Mouse (Mus musculus) bone marrow, adult 2 months (tissue): Measurements from ENCODE around the gene Icam5. TPM values are rescaled to one million over a fixed set of nuclear protein-coding genes. Genes with fewer than 3 reads are reported as not detected.
"Not testable (repeated sequence)": the region's sequence is repeated elsewhere in the genome, so short reads cannot be mapped to it uniquely, and the experiment has no call there.

ENCODE experiments used
- H3K27ac ChIP-seq: fragments of 200-500 bp; 2 replicates; pipeline ENCODE4 v1.5.1; 2012; ENCODE audit warnings: low read depth, mild to moderate bottlenecking, control low read depth, inconsistent platforms, low read length; ENCODE audit not compliant: control insufficient read depth, poor library complexity, insufficient read depth
- H3K4me1 ChIP-seq: fragments of 200-500 bp; 2 replicates; pipeline ENCODE4 v1.6.1; 2011; ENCODE audit warnings: low read length; ENCODE audit not compliant: control insufficient read depth, insufficient read depth
- H3K4me3 ChIP-seq: fragments of 200-500 bp; replicated peaks from 2 replicates; pipeline ENCODE3; 2011; ENCODE audit warnings: mild to moderate bottlenecking, low read depth, low read length, control low read depth; ENCODE audit not compliant: control insufficient read depth
- CTCF ChIP-seq: fragments of 200-500 bp; IDR thresholded peaks from 2 replicates; pipeline ENCODE4 v1.5.1; 2011; ENCODE audit warnings: low read length, control low read depth; ENCODE audit not compliant: control insufficient read depth, insufficient read depth
- POLR2A ChIP-seq: fragments of 200-500 bp; IDR thresholded peaks from 2 replicates; pipeline ENCODE4 v1.6.1; 2011; ENCODE audit warnings: low read depth, mild to moderate bottlenecking, control low read depth, low read length, borderline replicate concordance; ENCODE audit not compliant: control insufficient read depth
- WGBS: fragments of 180-500 bp; shearing (Covaris S2); methylation state at CpG from one replicate; pipeline ENCODE4 v1.1.7; 2018; 5-methylcytosine and 5-hydroxymethylcytosine counted together
- polyA plus RNA-seq: library from polyadenylated mRNA; stranded (reverse); fragments of >200 nt; gene quantifications from 2 replicates; pipeline ENCODE4 v1.2.4, GENCODE M21; 2011; ENCODE audit warnings: low replicate concordance; ENCODE audit not compliant: missing spikeins, insufficient read depth, insufficient read length

Icam5 gene
- polyA plus RNA-seq, 1 experiment: 1.7 TPM

DNA sequence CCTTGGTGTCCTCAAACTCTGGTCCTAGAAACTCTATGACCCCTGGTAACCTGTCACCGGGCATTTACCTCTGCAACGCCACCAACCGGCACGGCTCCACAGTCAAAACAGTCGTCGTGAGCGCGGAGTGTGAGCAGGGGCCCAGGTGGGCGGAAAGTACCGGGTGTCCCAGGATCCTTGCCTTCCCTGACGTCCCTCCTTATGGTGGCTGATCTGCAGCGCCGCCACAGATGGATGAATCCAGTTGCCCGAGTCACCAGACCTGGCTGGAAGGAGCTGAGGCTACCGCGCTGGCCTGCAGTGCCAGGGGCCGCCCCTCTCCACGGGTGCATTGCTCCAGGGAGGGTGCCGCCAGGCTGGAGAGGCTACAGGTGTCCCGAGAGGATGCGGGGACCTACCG, 4.8 kb downstream of the Icam5 start:
- WGBS: 10% methylated on average over 22 of the region's 22 CpGs
- H3K27ac ChIP-seq: no peak overlapping the region
- no peaks in the 10 kb centered on the region; the same call in 1 of the 2 replicates for H3K4me1 ChIP-seq
- no peak overlapping the region for H3K4me3 ChIP-seq
- TF ChIP-seq POLR2A (no peak), CTCF (no peak)

DNA sequence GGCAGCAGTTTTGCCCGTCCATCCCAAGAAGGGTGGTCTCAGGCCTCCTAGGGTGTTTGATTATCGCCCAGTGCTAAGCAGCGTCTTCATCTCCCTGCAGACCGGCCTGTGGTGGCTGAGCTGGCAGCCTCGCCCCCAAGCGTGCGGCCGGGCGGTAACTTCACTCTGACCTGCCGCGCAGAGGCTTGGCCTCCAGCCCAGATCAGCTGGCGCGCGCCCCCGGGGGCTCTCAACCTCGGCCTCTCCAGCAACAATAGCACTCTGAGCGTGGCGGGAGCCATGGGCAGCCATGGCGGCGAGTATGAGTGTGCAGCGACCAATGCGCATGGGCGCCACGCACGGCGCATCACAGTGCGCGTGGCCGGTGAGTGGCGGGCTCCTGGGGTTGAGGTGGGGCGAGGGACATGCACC, 5.6 kb downstream of the Icam5 start:
- TF ChIP-seq CTCF (no peak), POLR2A (no peak)
- Histone ChIP-seq H3K4me1 (no peaks in the 10 kb centered on the region; the same call in 1 of the 2 replicates), H3K27ac (no peak overlapping the region), H3K4me3 (no peak overlapping the region)
- 7% methylated on average over 31 of the region's 31 CpGs for WGBS

DNA sequence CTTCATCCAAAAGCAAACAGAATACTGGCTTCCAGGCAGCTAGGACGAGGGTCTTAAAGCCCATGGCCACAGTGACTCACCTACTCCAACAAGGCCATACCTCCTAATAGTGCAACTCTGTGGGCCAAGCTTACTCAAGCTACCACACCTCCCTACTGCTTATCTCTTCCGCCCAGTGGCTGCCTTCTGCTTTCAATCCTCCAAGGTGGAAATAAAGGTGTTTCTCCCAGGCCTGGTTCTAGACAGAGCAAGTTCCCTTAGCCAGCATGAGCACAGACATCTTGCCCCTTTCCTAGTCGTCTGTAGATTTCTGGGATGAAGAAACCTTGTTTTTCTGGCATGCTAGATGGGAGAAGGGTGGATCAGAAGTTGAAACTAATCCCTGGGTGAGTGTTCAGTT, 7.9 kb downstream of the Icam5 start:
- H3K4me1 ChIP-seq: no peaks in the 10 kb centered on the region; the same call in 1 of the 2 replicates
- no peak overlapping the region for H3K4me3 ChIP-seq
- WGBS: 47% methylated on average over 3 of the region's 3 CpGs
- no peak for TF ChIP-seq POLR2A
- TF ChIP-seq CTCF: no peak
- H3K27ac ChIP-seq: no peak overlapping the region

DNA sequence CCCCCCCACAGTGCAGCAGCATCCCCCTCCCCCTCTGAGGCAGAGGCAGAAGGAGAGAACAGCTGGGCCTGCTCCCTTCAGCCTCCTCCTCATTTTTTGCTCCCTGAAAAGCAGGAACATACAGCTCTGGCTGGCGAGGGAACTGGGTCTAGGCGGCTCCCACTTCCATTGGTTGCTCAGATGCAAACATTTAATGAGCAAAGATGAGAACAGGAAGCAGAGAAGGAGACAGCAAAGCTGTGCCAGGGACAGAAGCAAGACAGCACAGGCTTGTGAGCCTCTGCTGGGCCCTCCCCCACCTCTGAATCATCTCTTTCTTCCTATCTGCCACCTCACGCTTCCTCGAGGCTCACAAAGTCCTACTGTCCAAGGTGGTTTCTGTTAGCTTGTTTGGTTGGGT, 9.4 kb downstream of the Icam5 start:
- Histone ChIP-seq H3K27ac (no peak overlapping the region), H3K4me1 (no peaks in the 10 kb centered on the region; the same call in 1 of the 2 replicates), H3K4me3 (no peak overlapping the region)
- 56% methylated on average over 4 of the region's 4 CpGs for WGBS
- TF ChIP-seq POLR2A (no peak), CTCF (no peak)

DNA sequence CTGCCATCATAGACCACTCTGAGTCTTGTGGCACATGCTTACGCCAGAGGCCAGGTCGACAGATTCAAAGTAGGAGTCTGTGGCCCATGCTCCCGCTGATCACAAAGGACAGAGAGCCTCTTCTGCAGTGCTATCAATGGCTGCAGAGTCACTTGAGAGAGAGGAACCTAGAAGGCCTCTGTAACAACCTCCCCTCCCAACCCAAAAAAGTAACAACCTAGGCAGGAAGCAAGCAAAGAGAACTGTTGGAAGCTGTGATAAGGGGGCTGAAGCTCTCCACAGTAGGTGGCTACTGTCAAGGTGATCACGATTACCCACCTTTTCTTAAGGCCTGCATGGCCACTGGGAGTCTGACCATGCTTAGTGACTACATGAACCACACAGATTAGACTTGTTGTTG, 11.7 kb downstream of the Icam5 start:
- H3K4me3 ChIP-seq: no peak overlapping the region
- TF ChIP-seq CTCF (no peak), POLR2A (no peak)
- no peak overlapping the region for H3K27ac ChIP-seq
- H3K4me1 ChIP-seq: no peaks in the 10 kb centered on the region; the same call in 1 of the 2 replicates
- WGBS: 72% methylated on average over 4 of the region's 4 CpGs

DNA sequence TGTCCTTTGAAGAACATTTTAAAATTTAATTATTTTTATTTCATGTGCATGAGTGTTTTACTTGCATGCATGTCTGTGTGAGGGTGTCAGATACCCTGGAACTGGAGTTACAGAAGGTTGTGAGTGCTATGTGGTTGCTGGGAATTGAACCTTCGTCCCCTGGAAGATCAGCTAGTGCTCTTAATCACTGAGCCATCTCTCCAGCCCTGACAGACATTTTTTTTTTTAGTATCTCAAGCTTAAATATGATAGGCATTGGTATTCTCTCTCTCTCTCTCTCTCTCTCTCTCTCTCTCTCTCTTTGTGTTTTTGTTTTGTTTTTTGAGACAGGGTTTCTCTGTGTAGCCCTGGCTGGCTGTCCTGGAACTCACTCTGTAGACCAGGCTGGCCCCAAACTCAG, 12.9 kb downstream of the Icam5 start:
- not testable (repeated sequence) for H3K27ac ChIP-seq, H3K4me3 ChIP-seq, H3K4me1 ChIP-seq
- 68% methylated on average over 1 of the region's 1 CpGs for WGBS

DNA sequence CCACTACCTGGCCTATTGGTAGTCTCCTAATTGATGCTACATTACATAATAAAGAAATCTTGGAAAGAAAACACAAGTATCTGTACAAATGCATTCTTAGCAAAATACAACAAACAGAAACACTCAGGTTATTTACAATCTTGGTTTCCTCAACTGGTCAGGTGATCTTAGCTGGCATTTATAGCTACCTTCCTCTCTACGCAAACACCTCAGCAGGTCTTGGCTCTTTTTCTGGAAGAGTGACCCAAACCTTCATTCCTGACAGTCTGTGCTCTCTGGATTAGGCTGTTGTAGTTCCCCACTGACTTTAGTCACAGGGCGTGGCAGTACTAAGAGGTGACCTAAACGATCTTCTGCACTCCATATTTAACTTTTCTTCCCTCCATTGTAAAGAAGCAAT, 13.4 kb downstream of the Icam5 start:
- Histone ChIP-seq H3K4me1 (no peaks in the 10 kb centered on the region), H3K27ac (no peak overlapping the region), H3K4me3 (no peak overlapping the region)
- no peak for TF ChIP-seq POLR2A
- no peak for TF ChIP-seq CTCF
- WGBS: 70% methylated on average over 3 of the region's 3 CpGs

DNA sequence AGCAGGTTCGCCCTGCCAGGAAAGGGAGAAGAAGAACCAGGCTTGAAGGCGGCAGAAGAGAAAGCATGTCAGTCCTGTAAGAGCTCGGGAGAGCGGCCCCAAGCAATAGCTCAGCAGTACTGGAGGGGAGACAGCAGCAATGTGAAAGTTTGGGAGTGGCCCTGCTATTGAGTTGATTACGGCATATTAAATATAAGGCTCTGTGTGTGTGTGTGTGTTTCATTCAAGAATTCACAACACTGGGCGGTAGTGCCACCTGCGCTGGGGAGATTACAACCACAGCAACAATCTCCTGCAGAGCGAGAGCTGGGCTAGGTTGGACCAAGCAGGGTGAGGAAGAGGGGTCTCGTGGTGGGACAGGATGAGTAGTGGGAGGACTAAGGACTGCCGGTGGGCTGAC, 19.7 kb downstream of the Icam5 start:
- no peak overlapping the region for H3K27ac ChIP-seq
- no peak for TF ChIP-seq CTCF
- no peak for TF ChIP-seq POLR2A
- H3K4me3 ChIP-seq: no peak overlapping the region
- no peaks in the 10 kb centered on the region for H3K4me1 ChIP-seq
- WGBS: 55% methylated on average over 10 of the region's 10 CpGs

DNA sequence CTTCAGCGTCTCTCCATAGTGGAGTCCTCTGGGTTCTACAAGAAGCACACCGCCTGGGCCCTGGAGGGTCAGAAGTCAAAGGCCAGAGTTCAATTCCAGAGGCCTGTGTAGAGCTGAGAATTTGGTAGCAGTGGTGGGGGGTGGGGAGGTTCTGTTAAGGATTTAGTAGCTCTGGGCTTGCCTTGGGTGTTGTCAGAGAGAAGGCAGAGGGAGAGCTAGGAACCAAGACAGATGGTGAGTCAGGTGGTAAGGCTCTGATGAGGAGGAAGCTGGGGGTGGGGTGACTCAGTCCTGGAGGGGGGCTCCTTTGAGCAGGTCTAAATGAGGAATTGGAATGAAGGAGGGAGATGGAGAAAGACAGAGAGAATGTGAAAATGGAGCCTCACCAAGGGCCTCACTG, 31.1 kb downstream of the Icam5 start:
- 92% methylated on average over 2 of the region's 2 CpGs for WGBS
- TF ChIP-seq CTCF: no peak
- no peak for TF ChIP-seq POLR2A
- H3K4me3 ChIP-seq: no peak overlapping the region

More for the DNA sequence above, 31.1 kb downstream of the Icam5 start:
- Histone ChIP-seq H3K4me1 (no peaks in the 10 kb centered on the region), H3K27ac (no peak overlapping the region)
